Mouse (Mus musculus) midbrain, embryonic 12.5 days (tissue): ENCODE measurements around the gene Wipf1. TPM values are rescaled to one million over a fixed set of nuclear protein-coding genes. Genes with fewer than 3 reads are reported as not detected.
"Not testable (repeated sequence)": the region's sequence is repeated elsewhere in the genome, so short reads cannot be mapped to it uniquely, and the experiment has no call there.

Source experiments
- ATAC-seq: fragments of 200-750 bp; cut with Nextera tagmentation; 2 replicates; pipeline ENCODE4 v1.8.0; 2017; ENCODE audit warnings: low read depth, moderate TSS enrichment, moderate library complexity; ENCODE audit not compliant: low FRiP score
- H3K27ac ChIP-seq: fragments of 300-500 bp; sonication (generic); replicated peaks from 2 replicates; pipeline ENCODE4 v1.5.1; 2016; ENCODE audit warnings: mild to moderate bottlenecking
- H3K27me3 ChIP-seq: fragments of 300-500 bp; sonication (generic); 2 replicates; pipeline ENCODE4 v1.6.1; 2016; ENCODE audit warnings: mild to moderate bottlenecking
- H3K36me3 ChIP-seq: fragments of 300-500 bp; sonication (generic); 2 replicates; pipeline ENCODE4 v1.6.1; 2016
- H3K4me1 ChIP-seq: fragments of 300-500 bp; sonication (generic); 2 replicates; pipeline ENCODE4 v1.6.1; 2016
- H3K4me2 ChIP-seq: fragments of 300-500 bp; sonication (generic); replicated peaks from 2 replicates; pipeline ENCODE4 v1.6.1; 2016; ENCODE audit warnings: mild to moderate bottlenecking, moderate library complexity
- H3K4me3 ChIP-seq: fragments of 300-500 bp; sonication (generic); 2 replicates; pipeline ENCODE4 v1.5.1; 2016; ENCODE audit warnings: mild to moderate bottlenecking
- H3K9ac ChIP-seq: fragments of 300-500 bp; sonication (generic); replicated peaks from 2 replicates; pipeline ENCODE4 v1.6.1; 2016; ENCODE audit warnings: mild to moderate bottlenecking, moderate library complexity
- H3K9me3 ChIP-seq: fragments of 300-500 bp; sonication (generic); 2 replicates; pipeline ENCODE4 v1.6.1; 2016; ENCODE audit warnings: mild to moderate bottlenecking
- WGBS: fragments of 180-500 bp; shearing (Covaris S2); methylation state at CpG from one replicate; pipeline ENCODE4 v1.1.7; 2016; 5-methylcytosine and 5-hydroxymethylcytosine counted together
- polyA plus RNA-seq: library from polyadenylated mRNA; unstranded; fragments of >200 nt; fragmentation: Nextera tagmentation; extraction: Ambion mirVana; gene quantifications from 2 replicates; pipeline ENCODE4 v1.2.1, GENCODE M21; 2016

Gene Wipf1
- polyA plus RNA-seq, 1 experiment from 2014 or later: 5.3 TPM

DNA sequence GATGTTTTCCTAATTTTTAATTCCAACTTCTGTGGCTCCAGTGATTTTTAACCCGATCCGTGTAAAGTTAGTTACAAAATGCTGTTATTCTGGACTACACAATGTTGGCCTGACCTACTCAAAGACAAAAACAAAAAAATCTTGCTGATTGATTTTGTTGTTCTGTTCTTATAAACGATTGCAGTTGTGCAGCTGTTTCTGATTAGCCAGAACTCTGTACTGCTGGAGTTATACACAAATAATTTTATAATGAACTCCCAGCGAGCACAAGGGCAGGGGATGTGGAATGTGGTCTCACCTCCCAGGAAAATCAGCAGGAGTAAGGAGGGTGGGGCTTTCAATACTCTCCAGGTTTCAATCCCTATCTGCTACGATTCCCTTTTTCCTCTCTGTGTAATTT lies 10.6 kb downstream of the Wipf1 start:
- Histone ChIP-seq H3K9me3 (no peaks in the 10 kb centered on the region), H3K4me2 (no peak overlapping the region), H3K4me3 (no peak overlapping the region), H3K36me3 (no peaks in the 10 kb centered on the region), H3K27ac (no peak overlapping the region), H3K9ac (no peak overlapping the region), H3K4me1 (peaks cover 7% of the 10 kb centered on the region; the same call in 1 of the 2 replicates), H3K27me3 (no peaks in the 10 kb centered on the region)
- no peak for ATAC-seq
- WGBS: 85% methylated on average over 5 of the region's 5 CpGs

GRCm38 (mm10) chr2:73518311-73518710 lies 11.2 kb downstream of the Wipf1 start:
- no peak overlapping the region for H3K4me2 ChIP-seq
- 84% methylated on average over 2 of the region's 2 CpGs for WGBS

GRCm38 (mm10) chr2:73514178-73514577 lies 15.4 kb downstream of the Wipf1 start:
- ATAC-seq: no peak
- Histone ChIP-seq H3K9me3 (no peaks in the 10 kb centered on the region), H3K4me3 (no peak overlapping the region), H3K27ac (no peak overlapping the region), H3K4me1 (no peaks in the 10 kb centered on the region), H3K27me3 (no peaks in the 10 kb centered on the region), H3K36me3 (no peaks in the 10 kb centered on the region), H3K4me2 (no peak overlapping the region), H3K9ac (no peak overlapping the region)
- 92% methylated on average over 6 of the region's 6 CpGs for WGBS

More at GRCm38 (mm10) chr2:73518311-73518710, 11.2 kb downstream of the Wipf1 start:
- Histone ChIP-seq H3K9me3 (no peaks in the 10 kb centered on the region), H3K9ac (no peak overlapping the region), H3K4me1 (peaks cover 7% of the 10 kb centered on the region; the same call in 1 of the 2 replicates), H3K27me3 (no peaks in the 10 kb centered on the region), H3K4me3 (no peak overlapping the region), H3K27ac (no peak overlapping the region), H3K36me3 (no peaks in the 10 kb centered on the region)
- ATAC-seq: no peak

GRCm38 (mm10) chr2:73513204-73513749 lies 16.3 kb downstream of the Wipf1 start:
- no peak overlapping the region for H3K4me3 ChIP-seq
- no peak for ATAC-seq
- no peak overlapping the region for H3K4me2 ChIP-seq
- WGBS: 96% methylated on average over 2 of the region's 2 CpGs
- no peaks in the 10 kb centered on the region for H3K4me1 ChIP-seq
- no peaks in the 10 kb centered on the region for H3K36me3 ChIP-seq
- H3K27me3 ChIP-seq: no peaks in the 10 kb centered on the region
- H3K9ac ChIP-seq: no peak overlapping the region
- no peak overlapping the region for H3K27ac ChIP-seq
- no peaks in the 10 kb centered on the region for H3K9me3 ChIP-seq

DNA sequence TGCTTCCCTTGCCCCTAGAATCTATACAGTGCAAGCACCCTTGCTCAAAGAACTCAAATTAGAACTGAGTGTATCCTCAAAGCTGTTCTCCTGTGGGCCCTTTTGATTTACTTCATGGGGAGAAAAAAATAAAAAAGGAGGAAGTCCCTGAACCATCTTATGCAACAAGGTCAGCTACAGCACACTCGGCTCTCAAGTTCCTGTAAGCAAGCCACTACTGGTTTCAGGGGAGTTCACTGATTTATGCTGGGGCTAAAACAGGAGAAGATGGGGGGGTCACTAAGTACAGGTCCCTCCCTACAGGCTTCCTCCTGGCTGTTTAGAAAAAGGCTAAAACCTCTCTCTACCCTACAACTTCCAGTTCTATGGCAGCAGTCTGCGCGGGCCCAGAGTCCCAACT lies 17.5 kb downstream of the Wipf1 start:
- H3K27ac ChIP-seq: no peak overlapping the region
- no peak overlapping the region for H3K9ac ChIP-seq
- WGBS: 91% methylated on average over 3 of the region's 3 CpGs
- H3K27me3 ChIP-seq: no peaks in the 10 kb centered on the region
- no peak overlapping the region for H3K4me2 ChIP-seq
- no peak overlapping the region for H3K4me3 ChIP-seq
- no peaks in the 10 kb centered on the region for H3K9me3 ChIP-seq
- no peaks in the 10 kb centered on the region for H3K4me1 ChIP-seq
- no peaks in the 10 kb centered on the region for H3K36me3 ChIP-seq
- no peak for ATAC-seq

- Histone ChIP-seq H3K27ac (no peak overlapping the region), H3K36me3 (no peaks in the 10 kb centered on the region), H3K4me1 (no peaks in the 10 kb centered on the region), H3K4me3 (no peak overlapping the region), H3K4me2 (no peak overlapping the region), H3K27me3 (no peaks in the 10 kb centered on the region), H3K9ac (no peak overlapping the region), H3K9me3 (no peaks in the 10 kb centered on the region)
- 92% methylated on average over 7 of the region's 7 CpGs for WGBS
- no peak for ATAC-seq
Observed at GRCm38 (mm10) chr2:73510731-73511360, 18.7 kb downstream of the Wipf1 start.

DNA sequence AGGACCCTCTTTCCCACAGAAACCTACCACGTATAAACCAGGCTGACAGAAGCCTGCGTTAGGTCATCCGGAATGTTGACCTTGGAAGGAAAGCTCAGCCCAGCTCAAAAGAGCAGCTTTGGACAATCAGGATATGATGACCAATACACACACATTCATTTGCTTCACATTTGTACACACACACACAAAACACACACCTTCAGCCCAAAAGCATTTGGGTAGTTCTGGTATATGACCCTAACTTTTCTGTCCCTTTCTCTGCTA lies 19.6 kb downstream of the Wipf1 start:
- H3K9me3 ChIP-seq: no peaks in the 10 kb centered on the region
- H3K27ac ChIP-seq: no peak overlapping the region
- no peak overlapping the region for H3K9ac ChIP-seq
- H3K27me3 ChIP-seq: no peaks in the 10 kb centered on the region
- H3K4me2 ChIP-seq: no peak overlapping the region
- 89% methylated on average over 3 of the region's 3 CpGs for WGBS
- no peak for ATAC-seq
- H3K4me1 ChIP-seq: no peaks in the 10 kb centered on the region
- no peaks in the 10 kb centered on the region for H3K36me3 ChIP-seq
- no peak overlapping the region for H3K4me3 ChIP-seq

DNA sequence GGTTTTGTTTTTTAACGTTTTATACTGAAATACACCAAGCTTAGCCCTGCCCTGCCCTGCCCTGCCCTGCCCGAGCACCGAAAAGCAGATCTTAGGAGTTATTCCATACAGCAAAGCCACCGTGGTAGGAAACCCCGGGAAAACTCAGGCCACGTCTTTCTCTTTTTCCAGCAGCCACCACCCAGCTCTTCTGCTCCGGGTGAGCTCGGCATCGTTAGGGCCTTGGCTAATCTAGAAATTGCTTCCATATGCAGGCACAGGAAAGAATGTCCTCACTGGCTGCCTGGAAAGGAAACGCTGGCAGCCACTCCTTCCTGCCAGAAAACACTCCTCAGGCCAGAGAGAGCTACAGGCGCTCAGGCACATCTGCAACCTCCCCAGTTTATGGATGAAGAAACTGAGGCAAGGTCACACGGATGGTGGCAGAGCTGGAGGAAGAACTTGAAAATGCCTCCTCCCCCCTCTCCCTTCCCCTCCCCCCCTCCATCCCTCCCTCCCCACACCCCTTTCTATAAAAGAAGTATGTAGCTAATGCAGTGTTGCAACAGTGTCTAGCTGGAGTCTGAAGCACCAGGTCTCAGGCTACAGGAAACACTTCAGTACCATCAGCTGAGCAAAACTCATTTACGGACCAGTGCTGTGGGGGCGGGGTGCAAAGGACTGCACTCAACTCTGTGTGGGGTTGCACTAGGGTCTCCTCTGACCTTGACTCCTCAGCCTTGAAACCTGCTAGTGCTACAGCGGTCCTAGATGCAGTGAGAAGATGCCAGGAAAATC lies 20.1 kb downstream of the Wipf1 start:
- ATAC-seq: no peak

DNA sequence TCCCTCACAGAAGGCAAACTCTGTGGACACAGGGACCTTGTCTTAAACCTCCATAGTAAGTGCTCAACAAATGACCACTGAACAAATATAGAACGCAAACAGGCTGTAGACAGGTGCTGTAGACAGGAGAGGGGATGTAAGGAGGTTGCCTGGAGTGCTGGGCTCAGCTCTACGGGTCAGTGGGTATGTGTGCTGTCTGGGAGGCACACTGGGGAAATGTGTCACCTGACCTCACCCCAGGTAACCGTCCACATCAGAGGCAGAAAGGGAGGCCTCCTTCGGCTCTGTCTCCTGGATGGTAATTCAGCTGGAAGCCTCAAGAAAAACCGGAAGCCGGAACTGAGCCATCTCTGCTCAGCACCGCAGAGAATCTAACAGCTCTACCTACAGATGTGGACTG lies 21.6 kb downstream of the Wipf1 start:
- Histone ChIP-seq H3K9ac (no peak overlapping the region), H3K4me1 (no peaks in the 10 kb centered on the region), H3K4me2 (no peak overlapping the region)

More for the DNA sequence above, 20.1 kb downstream of the Wipf1 start:
- Histone ChIP-seq H3K4me1 (no peaks in the 10 kb centered on the region), H3K9me3 (no peaks in the 10 kb centered on the region), H3K9ac (no peak overlapping the region), H3K36me3 (no peaks in the 10 kb centered on the region), H3K4me3 (no peak overlapping the region), H3K27ac (no peak overlapping the region), H3K27me3 (no peaks in the 10 kb centered on the region), H3K4me2 (no peak overlapping the region)
- 82% methylated on average over 15 of the region's 15 CpGs for WGBS

DNA sequence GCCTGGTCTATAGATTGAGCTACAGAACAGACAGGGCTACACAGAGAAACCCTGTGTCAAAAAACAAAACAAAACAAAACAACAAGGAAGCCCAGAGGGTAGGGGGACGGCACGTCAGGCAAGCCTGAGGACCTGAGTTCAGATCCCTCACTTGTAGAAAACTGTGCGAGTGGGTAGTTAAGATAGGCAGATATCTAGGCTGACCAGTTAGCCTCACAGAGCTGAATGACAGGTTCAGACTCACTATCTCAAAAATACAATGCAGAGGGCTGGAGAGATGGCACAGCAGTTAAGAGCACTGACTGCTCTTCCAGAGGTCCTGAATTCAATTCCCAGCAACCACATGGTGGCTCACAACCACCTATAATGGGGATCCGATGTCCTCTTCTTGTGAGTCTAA lies 23.2 kb downstream of the Wipf1 start:
- not testable (repeated sequence) for H3K36me3 ChIP-seq, H3K27ac ChIP-seq, H3K9me3 ChIP-seq, H3K9ac ChIP-seq, H3K4me2 ChIP-seq, H3K27me3 ChIP-seq, H3K4me1 ChIP-seq, H3K4me3 ChIP-seq, ATAC-seq
- 90% methylated on average over 4 of the region's 4 CpGs for WGBS

More for the DNA sequence above, 21.6 kb downstream of the Wipf1 start:
- H3K36me3 ChIP-seq: no peaks in the 10 kb centered on the region
- no peaks in the 10 kb centered on the region for H3K9me3 ChIP-seq
- no peak overlapping the region for H3K4me3 ChIP-seq
- H3K27ac ChIP-seq: no peak overlapping the region
- 83% methylated on average over 7 of the region's 7 CpGs for WGBS
- H3K27me3 ChIP-seq: no peaks in the 10 kb centered on the region
- no peak for ATAC-seq

- no peaks in the 10 kb centered on the region for H3K9me3 ChIP-seq
- no peak for ATAC-seq
- H3K4me1 ChIP-seq: no peaks in the 10 kb centered on the region
- WGBS: 92% methylated on average over 10 of the region's 10 CpGs
- no peak overlapping the region for H3K4me3 ChIP-seq
- no peak overlapping the region for H3K27ac ChIP-seq
- no peak overlapping the region for H3K4me2 ChIP-seq
- H3K9ac ChIP-seq: no peak overlapping the region
- no peaks in the 10 kb centered on the region for H3K27me3 ChIP-seq
- no peaks in the 10 kb centered on the region for H3K36me3 ChIP-seq
Observed at GRCm38 (mm10) chr2:73502863-73503429, 26.6 kb downstream of the Wipf1 start.

DNA sequence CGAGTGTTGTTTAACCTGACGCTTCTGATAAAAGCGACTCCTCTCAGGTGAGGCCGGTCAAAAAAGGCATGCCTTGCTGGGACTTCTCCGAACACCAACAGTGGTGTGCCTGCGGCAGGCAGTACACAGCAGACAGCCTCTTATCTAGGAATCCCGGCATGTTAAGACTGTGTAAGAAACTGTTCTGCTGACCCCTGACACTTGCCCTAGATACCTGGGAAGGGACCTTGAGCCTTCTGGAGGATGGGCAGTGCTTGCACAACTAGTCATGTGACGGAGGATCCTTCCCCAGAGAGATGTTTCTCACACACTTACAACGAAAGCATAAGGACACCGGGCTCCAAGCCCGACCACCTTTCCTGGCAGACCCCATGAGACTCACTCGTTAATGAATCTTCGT lies 28.7 kb downstream of the Wipf1 start:
- no peak overlapping the region for H3K4me3 ChIP-seq
- 88% methylated on average over 13 of the region's 13 CpGs for WGBS
- no peaks in the 10 kb centered on the region for H3K27me3 ChIP-seq
- no peak for ATAC-seq
- H3K27ac ChIP-seq: no peak overlapping the region
- no peak overlapping the region for H3K9ac ChIP-seq
- H3K4me1 ChIP-seq: no peaks in the 10 kb centered on the region
- H3K9me3 ChIP-seq: no peaks in the 10 kb centered on the region
- no peak overlapping the region for H3K4me2 ChIP-seq
- H3K36me3 ChIP-seq: no peaks in the 10 kb centered on the region
